Mouse (Mus musculus) neural tube, embryonic 10.5 days (tissue): ENCODE results near the gene Tmem54.
A peak's percentile ranks its signal among the peaks of the same experiment; 100 is the strongest.

ENCODE experiments used
- DNase-seq: peaks from one replicate; pipeline ENCODE4 v3.0.0-alpha.2; 2017; ENCODE audit warnings: low spot score; ENCODE audit errors: extremely low spot score

Gene Tmem54

DNA sequence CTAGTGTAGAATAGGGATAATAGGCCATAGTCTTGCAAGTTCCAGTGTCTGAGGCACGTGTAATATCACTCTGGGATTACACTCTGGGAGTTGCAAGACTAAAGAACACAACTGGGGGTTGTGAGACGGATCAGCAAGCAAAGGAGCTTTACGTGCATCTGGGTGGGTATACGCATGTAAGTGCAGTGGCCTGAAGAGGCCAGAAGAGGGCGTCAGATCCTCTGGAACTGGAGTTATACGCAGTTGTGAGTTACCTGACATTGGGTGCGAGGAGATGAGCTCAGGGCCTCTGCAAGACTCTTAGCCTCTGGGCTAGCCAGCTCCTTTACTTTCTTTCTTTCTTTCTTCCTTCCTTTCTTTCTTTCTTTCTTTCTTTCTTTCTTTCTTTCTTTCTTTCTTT lies 8.3 kb upstream of the Tmem54 start:
- DNase-seq: no peak

DNA sequence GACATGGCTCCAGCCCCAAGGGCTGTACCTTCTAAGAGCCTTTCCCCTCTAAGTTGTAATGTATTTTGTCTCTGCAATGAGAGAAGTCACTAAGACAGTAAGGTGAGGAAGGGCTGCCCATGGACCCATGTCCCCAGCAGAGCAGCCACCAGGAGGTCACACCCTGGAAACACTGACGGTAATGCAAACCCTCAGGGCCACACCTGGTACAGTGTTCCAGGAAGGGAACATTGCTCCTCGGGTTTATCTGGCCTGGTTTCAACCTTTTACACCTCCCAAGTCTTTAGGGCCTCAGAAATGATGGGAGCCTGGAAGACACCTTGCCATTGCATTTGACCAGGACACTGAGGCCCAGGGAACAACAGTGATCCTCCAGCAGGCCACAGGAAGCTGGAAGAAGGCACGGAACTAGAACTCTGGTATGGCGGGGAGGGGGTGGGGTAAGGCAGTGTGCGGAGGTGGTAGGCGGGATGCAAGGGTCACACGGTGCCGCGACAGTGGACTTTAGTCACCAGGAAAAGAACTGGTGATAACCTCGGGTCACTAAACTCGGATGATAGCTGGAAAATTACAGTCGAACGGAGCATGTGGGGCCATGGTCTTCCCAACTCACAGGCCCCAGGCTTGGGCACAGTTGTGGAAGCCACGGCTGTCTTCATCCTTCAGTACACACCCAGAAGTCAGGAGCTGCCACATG lies 3.1 kb upstream of the Tmem54 start:
- DNase-seq: no peak

DNA sequence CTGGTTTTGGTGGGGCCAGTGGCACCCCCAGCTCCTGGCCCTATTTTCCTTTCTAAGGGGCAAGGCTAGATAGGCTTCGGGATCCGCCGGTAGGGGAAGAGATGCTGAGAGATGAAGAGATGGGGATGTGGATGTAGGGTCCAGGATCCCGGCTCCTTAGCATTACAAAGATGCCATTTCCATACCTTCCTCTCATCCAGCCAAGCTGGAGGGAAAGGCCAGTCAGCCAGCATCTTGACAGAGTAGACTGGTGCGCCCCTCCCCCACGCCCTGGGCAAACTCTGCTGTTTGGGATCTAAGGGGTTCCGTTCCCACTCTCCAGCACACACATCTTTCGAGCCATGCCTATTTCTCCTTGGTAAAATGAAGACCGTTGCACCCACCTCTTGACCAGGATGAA lies 725 bp downstream of the Tmem54 start:
- no peak for DNase-seq

DNA sequence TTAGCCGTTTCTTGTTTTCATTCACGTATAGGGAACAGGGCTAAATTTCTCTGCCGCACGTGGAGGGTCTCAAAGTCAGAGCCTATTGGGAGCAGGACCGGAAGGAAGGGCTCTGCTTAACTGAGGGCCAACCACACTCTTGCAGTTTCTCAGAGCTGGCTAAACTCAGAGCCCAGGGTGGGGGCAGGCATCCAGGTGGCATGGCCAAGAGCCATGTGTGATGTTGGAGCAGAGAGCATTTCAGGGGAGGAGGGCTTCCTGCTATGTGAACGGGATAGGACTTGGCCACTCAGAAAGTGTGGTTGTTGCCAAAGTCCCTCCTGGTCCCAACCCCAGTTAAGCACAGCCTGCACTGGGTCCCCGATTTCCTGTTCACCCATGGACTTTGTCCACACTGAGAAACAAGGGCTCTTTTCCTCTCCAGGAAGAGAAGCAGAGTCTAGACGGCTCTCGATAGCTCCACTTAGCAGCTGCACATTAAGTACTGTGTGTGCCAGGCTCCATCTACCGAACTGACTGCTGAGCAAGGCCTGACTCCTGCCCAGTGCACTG lies 2.1 kb downstream of the Tmem54 start:
- DNase-seq: no peak

DNA sequence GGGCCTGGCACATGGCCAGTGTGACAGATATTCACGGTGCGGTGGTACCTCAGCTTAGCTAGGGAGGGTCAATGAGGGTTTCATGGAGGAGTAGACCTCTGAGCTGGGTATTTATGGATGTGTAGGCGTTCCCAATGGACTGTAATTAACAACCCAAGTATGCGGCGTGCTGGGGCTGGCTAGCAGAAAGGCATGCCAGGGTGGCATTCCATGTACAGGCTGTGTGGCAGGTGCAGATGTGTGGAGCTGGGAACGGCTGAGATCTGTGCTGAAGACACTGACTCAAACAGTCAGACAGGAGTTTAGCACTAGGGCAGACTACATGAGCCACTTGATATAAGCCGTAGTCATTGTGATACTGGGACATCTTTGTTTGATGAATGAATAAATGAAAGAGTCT lies 3.3 kb downstream of the Tmem54 start:
- no peak for DNase-seq

DNA sequence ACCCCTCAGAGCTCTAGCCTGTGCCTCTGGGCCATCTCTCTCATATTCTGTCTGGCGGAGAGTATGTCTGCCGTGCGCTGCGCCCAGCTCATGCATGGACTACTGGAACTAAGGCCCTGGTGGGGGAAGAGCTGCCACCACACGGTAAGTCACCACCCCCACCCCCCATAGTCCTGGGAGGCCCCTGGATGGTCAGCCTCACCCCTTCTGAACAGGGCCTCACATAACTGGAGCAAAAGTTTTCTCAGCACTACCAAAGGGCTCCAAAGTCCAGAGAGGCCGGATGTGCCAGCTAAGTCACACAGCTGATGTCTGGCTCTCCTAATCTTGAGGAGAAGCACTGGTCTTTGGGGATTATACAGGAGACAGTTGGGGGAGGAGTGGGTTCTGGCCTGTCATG lies 5.5 kb downstream of the Tmem54 start:
- no peak for DNase-seq

DNA sequence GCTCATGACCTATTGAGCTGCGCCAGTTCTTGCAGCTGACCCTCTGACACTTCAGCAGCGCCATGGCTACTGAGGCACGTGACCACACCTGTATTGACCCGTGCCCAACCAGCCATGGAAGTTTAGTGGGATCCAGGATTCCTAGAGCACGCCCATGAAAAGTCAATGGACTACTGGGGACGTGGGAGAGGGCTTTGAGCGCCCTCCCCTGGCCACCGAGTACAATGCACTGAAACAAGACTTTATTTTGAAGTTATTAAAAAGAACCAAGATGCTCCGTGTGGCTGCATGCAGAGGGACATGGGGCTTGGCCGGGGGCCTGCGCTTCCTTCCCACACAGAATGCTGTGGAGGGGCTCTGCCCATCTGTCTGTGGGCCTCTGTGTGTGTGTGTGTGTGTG lies 6.0 kb downstream of the Tmem54 start:
- no peak for DNase-seq

DNA sequence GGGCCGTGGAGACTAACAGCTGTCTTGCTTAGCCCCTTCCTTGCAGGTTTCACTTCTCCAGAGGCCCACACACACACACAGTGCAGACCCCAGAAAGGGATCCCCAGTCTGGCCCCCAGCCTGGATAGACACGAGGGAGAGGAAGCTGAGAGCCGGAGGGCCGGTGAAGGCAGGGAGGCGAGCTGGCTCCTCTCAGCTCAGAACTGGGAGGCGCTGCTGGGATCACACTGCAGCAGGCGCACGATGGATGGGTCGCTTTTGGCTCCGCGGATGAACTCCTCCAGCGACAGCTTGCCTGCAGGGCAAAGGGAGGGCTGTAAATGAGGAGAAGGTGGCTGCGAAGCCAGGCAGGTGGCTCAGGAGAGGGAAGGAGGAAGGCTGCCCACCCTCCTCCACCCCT lies 6.9 kb downstream of the Tmem54 start:
- DNase-seq: no peak

DNA sequence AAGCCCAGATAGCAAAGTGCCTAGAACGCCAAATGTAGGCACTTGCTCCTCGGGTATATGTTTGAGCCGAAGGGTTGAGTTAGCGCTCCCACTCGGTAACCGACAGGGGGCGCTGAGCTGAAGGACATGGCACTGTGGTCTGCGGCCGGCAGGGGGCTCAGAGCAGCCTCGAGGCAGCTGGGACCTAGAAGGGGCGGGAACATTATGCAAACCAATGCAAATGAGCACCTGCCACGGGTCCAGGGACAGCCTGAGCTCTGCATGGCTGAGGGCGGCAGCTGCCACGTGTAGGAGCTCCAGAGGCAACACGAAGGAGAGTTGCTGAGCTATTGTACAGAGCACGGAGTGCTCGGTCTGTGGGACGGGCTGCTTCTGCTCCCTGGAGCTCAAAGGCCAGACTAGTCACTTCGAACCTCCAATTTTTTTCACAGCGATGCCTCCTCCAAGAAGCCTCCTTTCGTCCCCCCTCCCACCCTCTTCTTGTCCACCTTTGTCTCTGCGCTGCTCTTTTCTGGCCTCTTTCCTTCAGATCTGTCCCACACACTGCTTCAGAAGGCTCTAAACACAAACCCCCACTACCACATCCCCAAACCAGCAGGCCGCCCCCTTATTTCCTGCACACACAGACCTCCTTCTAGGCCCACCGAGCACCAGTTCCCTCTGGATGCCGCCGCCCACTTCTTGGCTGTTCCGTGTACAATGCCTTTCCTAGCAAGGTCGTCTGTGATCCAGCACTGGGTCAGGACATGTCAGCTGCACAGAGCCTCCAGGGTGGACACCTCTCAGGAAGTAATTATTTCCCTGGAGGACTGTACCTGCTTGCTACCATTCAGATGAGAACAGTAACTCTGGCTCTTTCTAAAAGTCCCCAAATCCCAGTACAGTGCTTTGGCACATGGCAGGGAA lies 8.0 kb downstream of the Tmem54 start:
- DNase-seq: peak; percentile 87

DNA sequence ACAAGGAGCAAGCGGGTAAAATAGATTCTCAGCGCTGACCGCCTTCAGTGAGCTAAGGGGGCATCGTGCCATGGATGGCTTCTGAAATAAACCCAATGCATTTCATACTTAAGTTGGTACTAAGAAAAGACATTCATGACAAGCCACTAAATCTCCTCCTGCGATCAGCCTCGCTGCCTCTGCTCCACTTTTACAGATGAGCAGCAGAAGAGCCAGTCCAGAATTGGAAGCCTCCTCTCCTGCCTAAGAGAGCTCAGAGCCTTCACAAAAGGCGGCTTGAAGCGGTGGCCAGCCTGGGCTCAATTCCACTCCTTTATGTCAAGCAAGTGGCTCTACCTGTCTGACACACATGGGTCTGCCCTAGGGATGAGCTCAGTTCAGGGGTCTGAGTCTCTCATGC lies 11.4 kb downstream of the Tmem54 start:
- no peak for DNase-seq

DNA sequence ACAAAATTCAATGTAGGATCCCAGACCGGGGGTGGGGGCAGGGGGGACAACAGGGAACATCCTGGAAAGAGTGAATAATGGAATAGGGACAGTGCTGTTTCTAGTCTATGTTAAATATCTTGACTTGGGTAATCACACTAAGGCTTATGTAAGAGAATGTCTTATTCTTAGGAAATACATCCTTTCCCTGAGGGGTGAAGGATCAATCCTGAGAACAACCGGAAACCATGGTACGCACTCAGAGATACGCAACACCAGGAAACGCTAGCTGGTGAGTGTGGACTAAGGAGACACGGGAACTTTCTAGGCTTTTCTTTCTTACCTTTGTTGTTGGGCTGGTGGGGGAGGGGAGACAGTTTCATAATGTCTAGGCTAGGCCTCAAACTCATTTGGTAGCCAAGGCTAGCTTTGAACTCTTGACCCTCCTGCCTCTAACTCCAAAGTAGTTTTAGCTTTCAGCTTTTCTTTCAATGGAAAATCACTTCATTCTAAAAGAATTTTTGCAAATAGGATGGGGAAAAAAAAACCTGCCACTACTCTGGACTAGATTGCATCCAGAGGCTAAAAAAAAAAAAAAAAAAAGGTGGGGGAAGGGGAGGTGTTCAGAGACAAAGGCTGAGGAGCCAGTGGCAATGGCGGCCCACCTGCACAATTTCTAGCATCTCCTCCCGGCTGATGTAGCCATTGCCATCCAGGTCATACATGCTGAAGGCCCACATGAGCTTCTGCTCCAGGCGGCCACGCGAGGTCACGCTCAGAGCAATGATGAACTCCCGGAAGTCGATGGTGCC lies 12.6 kb downstream of the Tmem54 start:
- DNase-seq: no peak

DNA sequence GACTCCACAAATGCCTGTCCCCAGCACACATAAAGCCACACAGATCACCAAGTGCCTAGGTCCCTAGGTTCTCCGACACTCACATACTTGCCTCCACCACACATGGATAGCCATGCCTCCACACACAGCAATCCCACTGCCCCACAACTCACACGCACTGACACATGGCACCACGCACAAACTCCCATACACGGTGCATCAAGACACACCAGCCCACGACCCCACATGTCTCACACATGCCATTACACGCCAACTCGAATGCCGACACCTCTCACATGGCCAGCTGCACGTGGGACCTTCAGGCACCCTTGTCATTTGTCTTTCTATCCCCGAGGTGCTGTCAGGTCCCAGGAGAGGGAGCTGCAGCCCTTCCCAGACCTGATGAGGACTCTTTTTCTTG lies 14.4 kb downstream of the Tmem54 start:
- DNase-seq: no peak

DNA sequence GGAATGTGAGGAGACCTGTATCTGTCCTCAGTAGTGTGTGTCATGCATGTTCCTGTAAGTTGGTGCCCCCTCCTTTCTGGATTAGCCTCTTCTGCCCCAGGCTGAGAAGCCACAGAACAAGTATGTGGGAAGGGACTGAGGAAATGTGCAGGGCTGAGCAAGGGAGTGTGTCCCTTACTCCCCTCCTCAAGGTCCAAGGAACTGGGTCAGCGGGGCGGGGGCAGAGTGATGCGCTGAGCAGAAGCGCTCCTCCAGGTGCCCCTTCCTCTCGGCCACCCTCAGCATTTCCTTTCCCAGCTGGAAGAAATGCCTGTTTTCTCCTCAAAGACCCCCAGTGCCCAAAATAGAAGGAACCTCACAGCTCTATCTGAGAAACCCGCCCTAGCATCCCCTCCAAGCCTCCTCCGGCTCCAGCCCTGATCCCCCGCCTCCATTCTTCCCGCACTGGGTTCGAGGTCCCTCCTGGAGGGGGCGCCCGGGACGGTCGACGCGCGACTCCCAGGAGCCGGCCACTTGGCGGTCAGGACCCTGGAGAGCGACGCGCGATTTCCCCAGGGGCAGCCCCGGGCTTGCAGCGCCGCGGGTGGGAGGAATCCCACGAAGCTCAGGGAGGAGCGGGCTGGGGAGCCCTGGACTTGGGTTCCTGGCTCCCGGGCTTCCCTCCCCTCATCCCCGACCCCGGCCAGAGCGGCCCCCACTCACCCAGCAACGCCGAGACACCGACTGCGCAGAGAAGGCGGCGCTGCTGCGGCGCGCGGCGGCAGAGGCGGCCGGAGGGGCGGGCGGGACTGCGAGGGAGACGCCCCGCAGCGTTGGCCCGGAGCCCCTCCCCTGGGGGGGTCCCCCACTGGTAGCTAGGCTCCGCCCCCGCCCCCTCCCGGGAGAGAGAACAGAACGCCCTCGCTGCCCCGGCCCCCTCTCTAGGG lies 15.4 kb downstream of the Tmem54 start:
- DNase-seq: peak; percentile 82

DNA sequence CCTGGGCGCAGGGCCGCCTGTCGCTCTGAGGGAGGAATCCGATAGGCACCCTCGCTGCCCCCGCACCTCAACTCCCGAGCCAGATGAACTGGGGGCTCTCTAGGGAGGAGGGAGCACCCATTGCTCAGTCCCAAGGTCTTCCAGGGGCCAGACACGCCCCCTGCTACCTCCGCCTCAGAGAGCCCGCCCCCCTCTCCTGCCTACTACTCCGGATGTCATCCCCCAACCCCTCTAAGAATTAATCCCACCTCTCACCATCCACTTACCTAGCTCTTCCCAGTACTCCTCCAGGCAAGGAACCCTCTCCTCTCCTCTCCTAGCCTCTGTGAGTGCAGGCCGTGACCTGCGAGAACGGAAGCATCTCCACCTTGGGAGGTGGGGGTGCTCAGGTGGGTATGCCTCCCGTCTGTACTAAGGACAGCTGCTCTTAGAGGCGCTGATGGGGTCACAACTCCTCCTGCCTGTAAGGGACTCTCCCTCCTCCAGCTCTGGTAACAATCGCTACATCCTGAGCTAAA lies 16.3 kb downstream of the Tmem54 start, which contains the start of gene Hpca:
TSS of gene Hpca (minus strand) at position 468 of the 518 bp plus-strand sequence.
- DNase-seq: peak; percentile 29

DNA sequence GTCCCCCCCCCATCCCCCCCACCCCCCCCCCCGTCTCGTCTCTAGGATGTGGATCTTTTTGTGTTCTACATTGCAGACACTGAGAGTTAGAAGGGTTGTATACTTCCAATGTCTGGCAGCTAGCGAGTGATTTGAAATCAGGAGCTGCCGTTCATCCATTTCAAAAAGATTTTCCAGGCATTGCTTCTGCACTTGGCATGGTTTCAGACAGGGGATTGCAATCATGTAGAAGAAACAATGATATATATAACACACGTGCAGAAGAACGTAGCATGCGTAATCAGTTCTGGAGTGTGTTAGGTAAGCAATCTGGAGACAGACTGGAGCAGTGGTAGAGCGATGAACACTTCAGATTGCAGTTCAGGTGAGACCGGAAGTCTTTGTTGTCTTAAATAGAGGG lies 16.8 kb downstream of the Tmem54 start:
- no peak for DNase-seq

DNA sequence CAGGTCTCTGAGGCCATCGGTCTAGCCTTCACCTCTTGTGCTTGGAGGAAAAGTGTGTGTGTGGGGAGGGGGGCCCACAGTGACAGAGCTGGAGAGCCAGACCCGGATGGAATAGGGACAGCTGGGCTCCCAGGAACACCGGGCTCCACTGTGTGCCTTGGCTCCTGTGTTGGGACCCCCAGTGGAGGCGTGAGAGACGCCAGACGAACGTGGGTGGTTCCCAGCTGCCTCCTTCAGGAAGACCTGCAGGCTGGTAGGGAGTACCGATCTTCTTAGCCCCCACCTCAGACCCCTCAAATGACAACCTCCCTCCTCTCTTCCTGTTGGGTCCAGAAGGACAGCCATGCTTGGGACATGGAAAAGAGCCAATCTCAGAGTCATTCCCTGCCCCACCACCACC lies 17.4 kb downstream of the Tmem54 start:
- no peak for DNase-seq

DNA sequence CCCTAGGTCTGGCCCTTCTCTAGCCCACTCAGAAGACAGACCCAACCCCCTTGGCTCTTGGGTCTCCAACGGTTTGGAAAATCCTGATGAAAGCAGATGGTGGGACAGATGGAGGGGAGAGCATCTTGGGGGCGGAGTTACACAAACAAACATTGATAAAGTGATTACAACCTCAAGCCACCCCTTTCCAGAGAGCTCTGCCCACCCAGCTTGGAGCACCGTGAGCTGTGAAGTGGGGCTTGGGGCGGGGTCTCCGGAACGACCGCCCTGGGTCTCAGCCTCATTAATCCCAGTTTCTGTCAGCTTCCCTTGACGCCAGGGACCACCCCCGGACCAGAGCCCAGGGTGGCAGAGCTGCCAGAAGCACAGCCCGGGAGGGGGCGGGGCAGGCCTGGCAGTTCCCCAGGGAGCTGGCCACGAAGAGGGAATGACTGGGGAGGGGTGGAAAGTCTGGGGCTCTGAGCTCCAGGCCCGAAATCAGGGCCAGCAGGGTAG lies 19.4 kb downstream of the Tmem54 start:
- DNase-seq: peak; percentile 37

DNA sequence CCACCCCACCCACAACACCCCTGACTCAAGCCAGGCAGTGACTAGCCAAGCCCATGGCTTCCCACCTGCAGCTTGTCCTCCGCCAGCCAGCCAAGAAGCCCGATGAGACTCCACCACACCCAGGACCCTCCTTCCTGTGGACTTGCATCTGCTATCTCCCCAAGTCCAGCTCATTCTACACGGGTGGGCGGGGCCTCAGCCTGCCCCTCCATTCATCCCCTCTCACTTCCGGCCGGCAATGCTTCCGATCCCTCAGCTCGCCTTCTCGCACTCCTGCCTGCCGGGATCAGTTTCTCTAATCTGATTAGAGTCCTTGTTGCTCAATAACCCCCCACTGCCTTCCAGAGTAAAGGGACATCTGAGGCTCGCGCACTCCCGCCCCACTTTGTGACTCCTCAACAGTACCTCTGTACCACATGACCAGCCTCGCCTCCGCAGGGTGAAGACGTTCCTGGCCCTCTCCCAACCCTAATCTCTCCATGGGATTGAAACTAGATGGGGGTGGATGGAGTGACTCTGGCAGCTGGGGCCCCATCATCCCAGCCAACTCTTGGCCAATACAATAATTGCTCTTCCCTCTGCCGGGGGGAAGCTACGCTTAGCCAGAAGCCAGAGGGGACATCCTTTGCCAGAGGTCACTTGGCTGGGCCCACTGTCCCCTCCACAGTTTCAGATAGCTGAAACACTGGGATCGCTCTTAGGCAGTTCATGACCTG lies 20.5 kb downstream of the Tmem54 start:
- no peak for DNase-seq

DNA sequence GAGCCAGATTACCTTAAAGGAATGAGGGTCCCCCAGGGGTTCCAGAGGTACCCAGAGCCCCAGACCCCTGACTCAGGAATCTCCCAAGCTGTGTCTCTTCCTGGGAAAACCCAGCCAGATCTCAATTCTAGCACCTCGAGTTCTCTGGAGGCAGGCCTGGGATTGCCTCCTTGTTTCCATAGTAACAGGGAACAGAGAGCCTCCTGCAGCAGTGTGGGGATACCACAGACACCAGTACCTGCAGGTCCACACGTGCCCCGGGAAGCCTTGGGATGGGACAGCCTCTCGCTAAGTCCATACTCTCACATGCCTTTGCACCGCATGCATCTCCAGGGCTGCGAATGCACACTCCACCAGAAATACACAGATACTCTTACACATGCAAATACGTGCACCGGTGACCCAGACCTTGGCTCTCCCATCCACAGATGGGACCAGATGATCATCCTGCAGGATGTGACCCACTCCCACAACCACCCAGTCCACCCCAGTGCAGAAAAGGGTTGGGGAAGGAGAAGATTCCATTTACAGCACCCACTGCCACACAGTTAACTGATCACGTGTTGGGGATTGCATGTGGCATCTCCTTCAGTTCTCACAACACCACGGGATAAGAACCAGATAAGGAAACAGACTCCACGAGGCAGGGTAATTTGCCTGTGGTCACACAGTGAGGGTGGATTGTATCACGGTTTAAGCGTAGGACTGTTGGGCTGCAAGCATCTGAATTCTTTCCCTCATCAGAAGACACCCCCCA lies 23.4 kb downstream of the Tmem54 start:
- DNase-seq: no peak
